Mouse (Mus musculus): ENCODE measurements at regions not wholly inside any gene's neighbourhood (a gene's known extent, or its start where the extent isn't known, plus 50 kb on each side); places are given as distances from the start of the nearest gene placed in this dataset.

- no peak for DNase-seq (ENCODE audit: low spot score)
- 85% methylated on average over 12 of the region's 12 CpGs for WGBS
These were observed 229.6 kb upstream of the Foxq1 start for GRCm38 (mm10) chr13:31326269-31326851.

GRCm38 (mm10) chr13:31327511-31327951, 228.4 kb upstream of the Foxq1 start:
- DNase-seq (ENCODE audit: low spot score) (no peak), ATAC-seq (ENCODE audit: low FRiP score) (no peak)
- WGBS: 79% methylated on average over 7 of the region's 7 CpGs
- Histone ChIP-seq H3K4me2 (replicated peaks; ENCODE audit: low read depth, low read length) (no peak overlapping the region), H3K9me3 (ENCODE audit: control insufficient read depth, low read length) (no peaks in the 10 kb centered on the region), H3K27ac (ENCODE audit: low read depth, low read length) (no peak overlapping the region), H3K4me1 (replicated peaks; ENCODE audit: control insufficient read depth, insufficient read depth, low read length) (no peaks in the 10 kb centered on the region), H3K27me3 (ENCODE audit: control insufficient read depth, insufficient read depth, low read length) (no peaks in the 10 kb centered on the region), H3K4me3 (ENCODE audit: low read depth, low read length) (no peak overlapping the region), H3K36me3 (ENCODE audit: control insufficient read depth, insufficient read depth, low read length) (no peaks in the 10 kb centered on the region), H3K9ac (ENCODE audit: low read depth, low read length) (no peak overlapping the region)

More at GRCm38 (mm10) chr13:31326269-31326851, 229.6 kb upstream of the Foxq1 start:
- Histone ChIP-seq H3K4me2 (replicated peaks; ENCODE audit: low read depth, low read length) (no peak overlapping the region), H3K9me3 (ENCODE audit: control insufficient read depth, low read length) (no peaks in the 10 kb centered on the region), H3K27me3 (ENCODE audit: control insufficient read depth, insufficient read depth, low read length) (no peaks in the 10 kb centered on the region), H3K27ac (ENCODE audit: low read depth, low read length) (no peak overlapping the region), H3K4me3 (ENCODE audit: low read depth, low read length) (no peak overlapping the region), H3K9ac (ENCODE audit: low read depth, low read length) (no peak overlapping the region), H3K36me3 (ENCODE audit: control insufficient read depth, insufficient read depth, low read length) (no peaks in the 10 kb centered on the region), H3K4me1 (replicated peaks; ENCODE audit: control insufficient read depth, insufficient read depth, low read length) (no peaks in the 10 kb centered on the region)
- ATAC-seq (ENCODE audit: low FRiP score): no peak

- ATAC-seq (ENCODE audit: low FRiP score) (no peak), DNase-seq (ENCODE audit: low spot score) (no peak)
- Histone ChIP-seq H3K36me3 (ENCODE audit: control insufficient read depth, insufficient read depth, low read length) (no peaks in the 10 kb centered on the region), H3K4me1 (replicated peaks; ENCODE audit: control insufficient read depth, insufficient read depth, low read length) (no peaks in the 10 kb centered on the region), H3K9ac (ENCODE audit: low read depth, low read length) (no peak overlapping the region), H3K9me3 (ENCODE audit: control insufficient read depth, low read length) (no peaks in the 10 kb centered on the region), H3K4me2 (replicated peaks; ENCODE audit: low read depth, low read length) (no peak overlapping the region), H3K27me3 (ENCODE audit: control insufficient read depth, insufficient read depth, low read length) (no peaks in the 10 kb centered on the region), H3K27ac (ENCODE audit: low read depth, low read length) (no peak overlapping the region), H3K4me3 (ENCODE audit: low read depth, low read length) (no peak overlapping the region)
- 91% methylated on average over 8 of the region's 8 CpGs for WGBS
These were observed 227.2 kb upstream of the Foxq1 start for GRCm38 (mm10) chr13:31328756-31329155.

- Histone ChIP-seq H3K4me1 (replicated peaks; ENCODE audit: control insufficient read depth, insufficient read depth, low read length) (no peaks in the 10 kb centered on the region), H3K27ac (ENCODE audit: low read depth, low read length) (no peak overlapping the region), H3K4me3 (ENCODE audit: low read depth, low read length) (no peak overlapping the region), H3K9ac (ENCODE audit: low read depth, low read length) (no peak overlapping the region), H3K36me3 (ENCODE audit: control insufficient read depth, insufficient read depth, low read length) (no peaks in the 10 kb centered on the region), H3K27me3 (ENCODE audit: control insufficient read depth, insufficient read depth, low read length) (no peaks in the 10 kb centered on the region), H3K4me2 (replicated peaks; ENCODE audit: low read depth, low read length) (no peak overlapping the region), H3K9me3 (ENCODE audit: control insufficient read depth, low read length) (no peaks in the 10 kb centered on the region)
- ATAC-seq (ENCODE audit: low FRiP score) (no peak), DNase-seq (ENCODE audit: low spot score) (no peak)
- 75% methylated on average over 5 of the region's 5 CpGs for WGBS
These were observed 225.2 kb upstream of the Foxq1 start for GRCm38 (mm10) chr13:31330731-31331130.

GRCm38 (mm10) chr13:31334981-31335380, 221.0 kb upstream of the Foxq1 start:
- Histone ChIP-seq H3K9ac (ENCODE audit: low read depth, low read length) (no peak overlapping the region), H3K4me2 (replicated peaks; ENCODE audit: low read depth, low read length) (no peak overlapping the region), H3K27me3 (ENCODE audit: control insufficient read depth, insufficient read depth, low read length) (no peaks in the 10 kb centered on the region), H3K27ac (ENCODE audit: low read depth, low read length) (no peak overlapping the region), H3K4me3 (ENCODE audit: low read depth, low read length) (no peak overlapping the region), H3K36me3 (ENCODE audit: control insufficient read depth, insufficient read depth, low read length) (no peaks in the 10 kb centered on the region), H3K9me3 (ENCODE audit: control insufficient read depth, low read length) (no peaks in the 10 kb centered on the region), H3K4me1 (replicated peaks; ENCODE audit: control insufficient read depth, insufficient read depth, low read length) (no peaks in the 10 kb centered on the region)
- ATAC-seq (ENCODE audit: low FRiP score) (no peak), DNase-seq (ENCODE audit: low spot score) (no peak)
- 95% methylated on average over 3 of the region's 3 CpGs for WGBS

DNA sequence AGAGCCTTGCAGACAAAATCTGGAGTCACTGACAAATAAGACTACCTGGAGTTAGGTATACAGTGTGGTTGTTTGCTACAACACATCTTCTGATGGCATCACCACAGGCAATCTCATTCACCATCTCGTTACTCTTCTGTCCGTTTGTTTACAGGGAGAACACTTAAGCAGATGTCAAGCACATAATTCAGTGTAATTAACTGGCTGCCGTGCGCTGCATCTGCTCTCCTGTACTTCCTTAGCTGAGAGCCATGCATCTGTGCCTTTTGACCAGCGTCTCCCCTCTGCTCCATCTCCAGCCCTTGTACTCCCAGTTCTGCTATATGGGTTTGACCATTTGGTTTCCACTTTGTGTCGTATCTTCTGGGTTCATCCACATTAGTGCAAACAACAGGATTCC, 218.3 kb upstream of the Foxq1 start:
- Histone ChIP-seq H3K4me1 (replicated peaks; ENCODE audit: control insufficient read depth, insufficient read depth, low read length) (no peaks in the 10 kb centered on the region), H3K36me3 (ENCODE audit: control insufficient read depth, insufficient read depth, low read length) (no peaks in the 10 kb centered on the region), H3K27ac (ENCODE audit: low read depth, low read length) (no peak overlapping the region), H3K4me2 (replicated peaks; ENCODE audit: low read depth, low read length) (no peak overlapping the region), H3K27me3 (ENCODE audit: control insufficient read depth, insufficient read depth, low read length) (no peaks in the 10 kb centered on the region), H3K4me3 (ENCODE audit: low read depth, low read length) (no peak overlapping the region), H3K9ac (ENCODE audit: low read depth, low read length) (no peak overlapping the region), H3K9me3 (ENCODE audit: control insufficient read depth, low read length) (no peaks in the 10 kb centered on the region)
- WGBS: 72% methylated on average over 6 of the region's 6 CpGs
- DNase-seq (ENCODE audit: low spot score): no peak
- no peak for ATAC-seq (ENCODE audit: low FRiP score)

DNA sequence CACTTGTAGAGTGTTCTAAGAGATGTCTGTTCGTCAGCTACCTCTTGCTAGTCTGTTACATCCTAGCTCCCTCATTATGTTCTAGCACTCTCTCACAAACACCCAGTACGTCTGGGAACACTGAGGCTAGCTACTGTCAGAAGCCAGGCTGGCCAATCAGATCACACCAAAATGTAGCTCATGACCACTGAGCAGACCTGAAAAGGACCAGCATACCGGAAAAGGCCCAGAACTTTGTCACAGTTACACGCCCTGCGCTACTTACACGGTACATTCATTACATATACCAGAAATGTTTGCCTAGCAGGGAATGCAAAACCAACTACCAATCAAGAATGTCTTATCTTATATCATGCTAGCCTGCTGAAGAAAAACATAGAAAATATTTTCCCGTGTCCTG, 216.5 kb upstream of the Foxq1 start:
- no peak for DNase-seq (ENCODE audit: low spot score)
- no peaks in the 10 kb centered on the region for H3K4me1 ChIP-seq (replicated peaks; ENCODE audit: control insufficient read depth, insufficient read depth, low read length)
- no peak overlapping the region for H3K9ac ChIP-seq (ENCODE audit: low read depth, low read length)
- H3K4me2 ChIP-seq (replicated peaks; ENCODE audit: low read depth, low read length): no peak overlapping the region
- H3K27ac ChIP-seq (ENCODE audit: low read depth, low read length): no peak overlapping the region
- no peaks in the 10 kb centered on the region for H3K36me3 ChIP-seq (ENCODE audit: control insufficient read depth, insufficient read depth, low read length)
- no peaks in the 10 kb centered on the region for H3K9me3 ChIP-seq (ENCODE audit: control insufficient read depth, low read length)
- no peak for ATAC-seq (ENCODE audit: low FRiP score)
- H3K27me3 ChIP-seq (ENCODE audit: control insufficient read depth, insufficient read depth, low read length): no peaks in the 10 kb centered on the region
- WGBS: 93% methylated on average over 7 of the region's 7 CpGs
- H3K4me3 ChIP-seq (ENCODE audit: low read depth, low read length): no peak overlapping the region

GRCm38 (mm10) chr13:31339901-31340300, 216.0 kb upstream of the Foxq1 start:
- Histone ChIP-seq H3K27ac (ENCODE audit: low read depth, low read length) (no peak overlapping the region), H3K4me2 (replicated peaks; ENCODE audit: low read depth, low read length) (no peak overlapping the region), H3K4me3 (ENCODE audit: low read depth, low read length) (no peak overlapping the region), H3K4me1 (replicated peaks; ENCODE audit: control insufficient read depth, insufficient read depth, low read length) (no peaks in the 10 kb centered on the region), H3K9ac (ENCODE audit: low read depth, low read length) (no peak overlapping the region), H3K27me3 (ENCODE audit: control insufficient read depth, insufficient read depth, low read length) (no peaks in the 10 kb centered on the region), H3K9me3 (ENCODE audit: control insufficient read depth, low read length) (no peaks in the 10 kb centered on the region), H3K36me3 (ENCODE audit: control insufficient read depth, insufficient read depth, low read length) (no peaks in the 10 kb centered on the region)
- ATAC-seq (ENCODE audit: low FRiP score) (no peak), DNase-seq (ENCODE audit: low spot score) (no peak)
- 71% methylated on average over 2 of the region's 2 CpGs for WGBS

DNA sequence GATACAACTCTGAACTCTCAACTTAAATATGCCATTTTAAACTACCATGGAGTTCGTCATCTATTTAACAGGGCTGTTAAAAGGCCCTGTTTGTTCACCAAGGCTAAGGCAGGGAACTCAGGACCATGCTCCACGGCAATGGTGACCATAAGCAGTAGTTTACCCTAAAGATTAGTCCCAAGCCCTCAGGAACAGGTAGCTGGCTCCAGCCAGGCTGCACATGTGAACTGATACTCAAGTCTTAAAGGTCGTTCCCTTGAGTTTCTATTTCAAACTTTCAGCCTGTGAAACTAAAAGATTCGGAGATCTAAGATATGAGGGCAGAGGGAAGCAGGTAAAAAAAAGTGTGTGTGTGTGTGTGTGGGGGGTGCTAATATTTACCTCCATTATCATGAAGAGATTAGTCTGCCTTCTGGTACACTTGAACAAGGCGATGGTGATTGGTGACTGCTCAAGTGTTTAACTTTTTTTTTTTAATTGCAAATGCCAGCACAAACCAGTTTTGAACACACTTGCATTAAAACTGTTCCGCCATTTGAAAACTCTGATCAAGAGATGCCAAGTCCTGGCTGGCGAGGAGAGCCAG, 215.5 kb upstream of the Foxq1 start:
- H3K9ac ChIP-seq (ENCODE audit: low read depth, low read length): no peak overlapping the region
- DNase-seq (ENCODE audit: low spot score) (no peak), ATAC-seq (ENCODE audit: low FRiP score) (no peak)
- H3K36me3 ChIP-seq (ENCODE audit: control insufficient read depth, insufficient read depth, low read length): no peaks in the 10 kb centered on the region
- WGBS: 89% methylated on average over 7 of the region's 7 CpGs
- H3K4me2 ChIP-seq (replicated peaks; ENCODE audit: low read depth, low read length): no peak overlapping the region
- H3K9me3 ChIP-seq (ENCODE audit: control insufficient read depth, low read length): no peaks in the 10 kb centered on the region
- no peaks in the 10 kb centered on the region for H3K4me1 ChIP-seq (replicated peaks; ENCODE audit: control insufficient read depth, insufficient read depth, low read length)
- no peak overlapping the region for H3K4me3 ChIP-seq (ENCODE audit: low read depth, low read length)
- no peaks in the 10 kb centered on the region for H3K27me3 ChIP-seq (ENCODE audit: control insufficient read depth, insufficient read depth, low read length)
- no peak overlapping the region for H3K27ac ChIP-seq (ENCODE audit: low read depth, low read length)
